Mouse (Mus musculus): ENCODE results near the gene Camkv. TPM values are rescaled to one million over a fixed set of nuclear protein-coding genes. Genes with fewer than 3 reads are reported as not detected.

Gene Camkv
- total RNA-seq, 1 experiment from 2014 or later, result 0.25 TPM

Other genes starting within 250 kb of the Camkv start
- 0.89 and 1.2 TPM in 2 replicates for gene Sema3f, start 225.2 kb upstream of the Camkv start, total RNA-seq (2017)
- gene Rbm5, start 164.7 kb upstream of the Camkv start, total RNA-seq (2017), result 309 and 331 TPM in 2 replicates
- gene Rbm6, start 62.4 kb upstream of the Camkv start, total RNA-seq (2017), result 165 and 170 TPM in 2 replicates
- gene Mon1a, start 47.5 kb upstream of the Camkv start, total RNA-seq (2017), result 11.5 and 12.3 TPM in 2 replicates
- gene Mst1r, start 28.8 kb upstream of the Camkv start, total RNA-seq (2017), result 0.25 TPM in 1 of 2 replicates, not detected in the other
- not detected in 2 replicates for gene Actl11, start 7.2 kb upstream of the Camkv start, total RNA-seq (2017)
- gene Traip, start 14.5 kb downstream of the Camkv start, total RNA-seq (2017), result 19.3 and 40.1 TPM in 2 replicates
- gene Uba7, start 39.8 kb downstream of the Camkv start, total RNA-seq (2017), result 103 and 121 TPM in 2 replicates
- gene Gm20661, start 47.4 kb downstream of the Camkv start, total RNA-seq (2017), result 2.2 and 2.3 TPM in 2 replicates
- gene Inka1, start 50.2 kb downstream of the Camkv start, total RNA-seq (2017), result 49.9 and 50.4 TPM in 2 replicates
- gene Cdhr4, start 56.8 kb downstream of the Camkv start, total RNA-seq (2017), result 3.3 and 3.9 TPM in 2 replicates
- gene Gm20662, start 60.7 kb downstream of the Camkv start, total RNA-seq (2017), result 1.6 TPM in 1 of 2 replicates, not detected in the other
- gene Ip6k1, start 66.8 kb downstream of the Camkv start, total RNA-seq (2017), result 45.7 and 127 TPM in 2 replicates
- 10.8 and 16.2 TPM in 2 replicates for gene Gmppb, start 113.6 kb downstream of the Camkv start, total RNA-seq (2017)
- 1.9 and 3.4 TPM in 2 replicates for gene Amigo3, start 117.5 kb downstream of the Camkv start, total RNA-seq (2017)
- gene Mst1, start 144.8 kb downstream of the Camkv start, total RNA-seq (2017), result not detected in 2 replicates
- gene Rnf123, start 147.7 kb downstream of the Camkv start, total RNA-seq (2017), result 35.1 and 40.5 TPM in 2 replicates
- gene Apeh, start 158.9 kb downstream of the Camkv start, total RNA-seq (2017), result 90.6 and 109 TPM in 2 replicates

Measured in hematopoietic stem cell, adult 5-6 weeks (primary cell).